Mouse (Mus musculus) ES-Bruce4 (cell line): ENCODE results near the gene Slc8b1.

Source experiments
- CTCF ChIP-seq: IDR thresholded peaks from one replicate; pipeline ENCODE4 v1.8.1; 2011; ENCODE audit warnings: low read depth, low read length
- EP300 ChIP-seq: IDR thresholded peaks from 2 replicates; pipeline ENCODE4 v1.6.1; 2011; ENCODE audit warnings: low read depth, low read length; ENCODE audit not compliant: insufficient read depth

GRCm38 (mm10) chr5:120566681-120567252 lies 55.8 kb downstream of the Slc8b1 start:
- no peak for TF ChIP-seq CTCF
- TF ChIP-seq EP300: no peak
